Mouse (Mus musculus): ENCODE measurements at regions not wholly inside any gene's neighbourhood (a gene's known extent, or its start where the extent isn't known, plus 50 kb on each side); places are given as distances from the start of the nearest gene placed in this dataset.
"Not testable (repeated sequence)": the region's sequence is repeated elsewhere in the genome, so short reads cannot be mapped to it uniquely, and the experiment has no call there.

- DNase-seq (ENCODE audit: low read depth, low spot score), result no peak
Measured at GRCm38 (mm10) chr7:116679195-116679594, 175.0 kb downstream of the Nucb2 start.

GRCm38 (mm10) chr7:116680523-116680922 lies 176.4 kb downstream of the Nucb2 start:
- DNase-seq (ENCODE audit: low read depth, low spot score), result no peak

- DNase-seq (ENCODE audit: low read depth, low spot score), result no peak
Measured at GRCm38 (mm10) chr7:116681268-116681667, 177.1 kb downstream of the Nucb2 start.

GRCm38 (mm10) chr7:116700409-116700808 lies 196.2 kb downstream of the Nucb2 start:
- DNase-seq (ENCODE audit: low read depth, low spot score), result no peak

- peak; percentile 32 for DNase-seq (ENCODE audit: low read depth, low spot score)
Measured at GRCm38 (mm10) chr7:116701466-116702342, 197.5 kb downstream of the Nucb2 start.

- DNase-seq (ENCODE audit: low read depth, low spot score), result no peak
Measured at GRCm38 (mm10) chr7:116702596-116702995, 198.4 kb downstream of the Nucb2 start.

- no peak for DNase-seq (ENCODE audit: low read depth, low spot score)
Measured at GRCm38 (mm10) chr7:116711541-116711940, 207.4 kb downstream of the Nucb2 start.

- DNase-seq (ENCODE audit: low read depth, low spot score), result peak; percentile 65
Measured at GRCm38 (mm10) chr7:116713200-116713599, 209.0 kb downstream of the Nucb2 start.

GRCm38 (mm10) chr7:116715234-116716046 lies 211.3 kb downstream of the Nucb2 start:
- no peak for DNase-seq (ENCODE audit: low read depth, low spot score)

GRCm38 (mm10) chr7:116728379-116728778 lies 224.2 kb downstream of the Nucb2 start:
- DNase-seq (ENCODE audit: low read depth, low spot score), result no peak

GRCm38 (mm10) chr7:116729795-116730194 lies 225.6 kb downstream of the Nucb2 start:
- DNase-seq (ENCODE audit: low read depth, low spot score), result no peak

GRCm38 (mm10) chr7:116735676-116736075 lies 231.5 kb downstream of the Nucb2 start:
- no peak for DNase-seq (ENCODE audit: low read depth, low spot score)

GRCm38 (mm10) chr7:116736333-116736732 lies 232.2 kb downstream of the Nucb2 start:
- DNase-seq (ENCODE audit: low read depth, low spot score), result no peak

GRCm38 (mm10) chr7:116738009-116738408 lies 233.8 kb downstream of the Nucb2 start:
- no peak for DNase-seq (ENCODE audit: low read depth, low spot score)

- no peak for DNase-seq (ENCODE audit: low read depth, low spot score)
Measured at GRCm38 (mm10) chr7:116754556-116754955, 250.4 kb downstream of the Nucb2 start.

GRCm38 (mm10) chr7:116792181-116792580 lies 288.0 kb downstream of the Nucb2 start:
- DNase-seq (ENCODE audit: low read depth, low spot score), result not testable (repeated sequence)

- DNase-seq (ENCODE audit: low read depth, low spot score), result no peak
Measured at GRCm38 (mm10) chr7:116808475-116808874, 304.3 kb downstream of the Nucb2 start.

GRCm38 (mm10) chr7:116816494-116816893 lies 312.3 kb downstream of the Nucb2 start:
- no peak for DNase-seq (ENCODE audit: low read depth, low spot score)

- DNase-seq (ENCODE audit: low read depth, low spot score), result no peak
Measured at GRCm38 (mm10) chr7:116817991-116818390, 313.8 kb downstream of the Nucb2 start.

GRCm38 (mm10) chr7:116820613-116821012 lies 316.4 kb downstream of the Nucb2 start:
- no peak for DNase-seq (ENCODE audit: low read depth, low spot score)

GRCm38 (mm10) chr7:116842894-116843293 lies 338.7 kb downstream of the Nucb2 start:
- DNase-seq (ENCODE audit: low read depth, low spot score), result no peak

All from retina, adult 2 months (tissue).